Mouse (Mus musculus) liver (tissue): ENCODE results near the gene Prr11.

Experiments used
- DNase-seq: peaks from one replicate; pipeline ENCODE4 v3.0.0-alpha.2; 2020; ENCODE audit warnings: mixed read lengths

The Prr11 gene

GRCm38 (mm10) chr11:87043052-87043451 is 65.5 kb downstream of the Prr11 start:
- no peak for DNase-seq

- DNase-seq: no peak
Observed at GRCm38 (mm10) chr11:87039307-87039963, 69.1 kb downstream of the Prr11 start.
